Mouse (Mus musculus): ENCODE results near the gene Eml1.

- TF ChIP-seq CHD2 (IDR thresholded peaks at IDR 0.05; ENCODE audit: low read depth, low read length) (no peak), ZC3H11A (IDR thresholded peaks at IDR 0.05; ENCODE audit: borderline replicate concordance, low read depth, low read length) (no peak), MAFK (IDR thresholded peaks at IDR 0.05; ENCODE audit: insufficient read depth, low read depth, low read length) (no peak), ZNF384 (IDR thresholded peaks at IDR 0.05; ENCODE audit: low read depth, low read length) (no peak), HCFC1 (IDR thresholded peaks at IDR 0.05; ENCODE audit: borderline replicate concordance, insufficient read depth, low read length) (no peak)
These were observed 21.7 kb downstream of the Eml1 start for GRCm38 (mm10) chr12:108392254-108393044.
